Mouse (Mus musculus) cortical plate, adult 2 months (tissue): ENCODE data around the gene Alg13.

Source experiments
- CTCF ChIP-seq: fragments of 200-500 bp; IDR thresholded peaks from 2 replicates; pipeline ENCODE4 v1.5.1; 2011; ENCODE audit warnings: mild to moderate bottlenecking, control low read depth, low read length; ENCODE audit not compliant: insufficient read depth; ENCODE audit errors: extremely low read depth
- POLR2A ChIP-seq: fragments of 200-500 bp; IDR thresholded peaks from 2 replicates; pipeline ENCODE4 v1.6.1; 2011; ENCODE audit warnings: mild to moderate bottlenecking, low read length, control low read depth; ENCODE audit not compliant: insufficient read depth; ENCODE audit errors: extremely low read depth

DNA sequence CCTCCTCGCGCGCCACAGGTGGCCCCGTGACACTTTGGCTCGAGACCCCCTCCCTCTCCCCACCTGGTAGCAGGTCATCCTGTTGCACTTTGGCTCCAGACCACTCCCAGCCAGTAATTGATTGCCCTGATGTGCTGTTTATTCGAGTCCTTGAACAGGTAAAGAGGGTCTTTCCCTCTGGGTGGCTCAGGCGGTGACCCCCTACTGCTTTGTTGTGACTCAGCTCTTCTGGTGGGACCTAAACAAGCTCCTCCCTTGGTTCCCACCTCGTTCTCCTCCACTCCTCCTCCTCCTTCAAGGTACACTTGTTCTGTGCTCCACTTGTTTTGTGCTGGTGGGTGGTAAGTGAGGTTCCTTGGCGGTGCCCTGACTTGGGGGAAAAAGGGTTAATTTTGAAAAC is 1.8 kb downstream of the Alg13 start:
- no peak for TF ChIP-seq CTCF
- no peak for TF ChIP-seq POLR2A
